Mouse (Mus musculus): ENCODE measurements around the gene Gm3072.
"Not testable (repeated sequence)": the region's sequence is repeated elsewhere in the genome, so short reads cannot be mapped to it uniquely, and the experiment has no call there.

Gm3072 gene

DNA sequence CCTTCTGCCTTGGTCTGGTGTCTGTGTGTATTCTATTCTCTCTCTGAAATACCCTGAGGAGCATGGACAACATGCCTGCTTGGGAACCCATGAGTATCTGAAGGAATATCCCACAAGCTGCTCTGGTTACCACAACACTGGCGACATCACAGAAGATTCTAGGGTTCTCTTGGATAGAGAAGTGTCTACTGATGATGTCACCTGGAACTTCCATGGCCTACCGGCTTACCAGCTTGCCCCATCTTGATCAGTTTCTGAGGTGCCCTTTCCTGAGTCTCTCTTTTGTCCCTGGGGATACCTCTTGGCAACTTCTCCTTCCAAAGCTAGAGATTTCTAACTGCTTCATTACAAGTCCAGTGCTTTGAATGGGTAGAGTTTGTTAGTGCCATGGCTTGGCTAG lies at the start of gene Gm3072:
Gm3072 (minus strand) TSS at position 101 of the 400 bp plus-strand sequence.
- not testable (repeated sequence) for DNase-seq (ENCODE audit: inconsistent age in 2 of 2, low spot score in 1 of 2)

DNA sequence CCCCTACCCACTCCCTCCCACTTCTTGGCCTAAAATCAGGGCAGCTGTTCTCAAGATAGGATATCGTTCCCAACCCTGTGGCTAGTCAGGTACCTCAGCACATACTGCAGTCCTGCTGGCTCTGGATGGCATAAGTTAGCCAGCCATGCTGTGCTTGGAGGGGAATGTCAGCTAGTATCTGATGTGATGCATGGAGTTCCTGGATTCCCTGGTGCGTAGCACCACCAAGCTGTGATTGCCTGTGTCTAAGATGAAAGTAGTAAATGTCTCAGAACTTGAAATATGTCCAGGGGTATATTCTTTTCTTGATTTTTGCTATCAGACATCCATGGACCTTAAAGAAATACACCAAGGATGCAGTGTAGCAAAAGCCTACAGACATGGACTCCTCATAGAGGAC lies 23.8 kb upstream of the Gm3072 start:
- not testable (repeated sequence) for DNase-seq (ENCODE audit: inconsistent age in 2 of 2, low spot score in 1 of 2)

DNA sequence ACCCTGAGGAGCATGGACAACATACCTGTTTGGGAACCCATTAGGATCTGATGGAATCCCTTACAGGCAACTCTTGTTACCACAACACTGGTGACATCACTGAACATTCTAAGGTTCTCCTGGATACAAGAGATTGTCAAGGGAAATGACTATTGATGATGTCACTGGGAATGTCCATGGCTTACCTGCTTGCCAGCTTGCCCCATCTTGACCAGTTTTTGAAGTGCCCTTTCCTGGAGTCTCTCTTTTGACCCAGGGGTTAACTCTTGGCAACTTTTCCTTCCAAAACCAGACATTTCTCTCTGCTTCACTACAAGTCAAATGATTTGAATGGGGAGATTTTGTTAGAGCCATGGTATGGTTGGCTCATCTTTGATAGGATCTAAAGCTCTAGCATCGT lies 22.0 kb upstream of the Gm3072 start, which contains the start of gene Gm3676:
Gm3676 (minus strand) TSS at position 101 of the 400 bp plus-strand sequence.
- not testable (repeated sequence) for DNase-seq (ENCODE audit: inconsistent age in 2 of 2, low spot score in 1 of 2)

GRCm38 (mm10) chr14:41630144-41630543 lies 5.7 kb upstream of the Gm3072 start:
- not testable (repeated sequence) for DNase-seq (ENCODE audit: inconsistent age in 2 of 2, low spot score in 1 of 2)

DNA sequence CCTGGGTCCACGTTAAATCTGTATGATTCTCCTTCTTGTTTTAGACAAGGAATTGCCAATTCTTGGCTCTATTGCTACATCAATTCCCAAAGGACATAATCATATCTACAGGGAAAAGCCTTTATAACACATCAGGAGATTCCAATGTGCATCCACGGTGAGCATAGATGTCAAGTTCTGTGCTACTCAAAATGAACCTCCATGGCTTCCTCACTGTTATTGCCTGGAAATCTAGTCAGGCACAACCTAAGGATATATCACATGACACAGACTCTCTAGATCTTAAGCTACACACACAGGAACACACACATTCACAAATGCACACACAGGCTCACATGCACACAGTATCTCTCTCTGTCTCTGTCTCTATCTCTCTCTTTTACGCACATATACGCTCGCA lies 1.9 kb downstream of the Gm3072 start:
- DNase-seq (ENCODE audit: inconsistent age in 2 of 2, low spot score in 1 of 2) = peak in 1 of 2 experiments; percentile 21

- peak in 1 of 2 experiments; percentile 36 for DNase-seq (ENCODE audit: inconsistent age in 2 of 2, low spot score in 1 of 2)
These were observed 13.7 kb downstream of the Gm3072 start for GRCm38 (mm10) chr14:41610690-41611089.

DNA sequence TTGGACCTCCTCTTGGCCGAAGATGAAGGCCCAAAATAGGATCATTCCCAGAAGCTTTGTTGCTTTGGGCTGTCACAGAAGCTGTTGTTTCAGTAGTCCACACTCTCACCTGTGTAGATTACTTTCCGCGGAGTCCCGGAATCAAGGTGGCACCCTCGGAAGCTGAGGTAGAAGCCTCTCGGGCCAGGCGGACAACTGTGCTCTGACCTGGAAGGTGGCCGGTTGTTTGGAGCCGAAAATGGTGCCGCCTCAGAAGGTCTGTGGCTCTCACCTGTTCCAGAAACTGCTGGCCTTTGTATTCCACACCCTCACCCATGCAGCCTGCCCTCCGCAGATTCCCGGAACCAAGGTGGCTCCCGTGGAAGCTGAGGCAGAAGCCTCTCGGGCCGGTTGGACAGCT lies 23.5 kb downstream of the Gm3072 start:
- DNase-seq (ENCODE audit: inconsistent age in 2 of 2, low spot score in 1 of 2) = not testable (repeated sequence)

DNA sequence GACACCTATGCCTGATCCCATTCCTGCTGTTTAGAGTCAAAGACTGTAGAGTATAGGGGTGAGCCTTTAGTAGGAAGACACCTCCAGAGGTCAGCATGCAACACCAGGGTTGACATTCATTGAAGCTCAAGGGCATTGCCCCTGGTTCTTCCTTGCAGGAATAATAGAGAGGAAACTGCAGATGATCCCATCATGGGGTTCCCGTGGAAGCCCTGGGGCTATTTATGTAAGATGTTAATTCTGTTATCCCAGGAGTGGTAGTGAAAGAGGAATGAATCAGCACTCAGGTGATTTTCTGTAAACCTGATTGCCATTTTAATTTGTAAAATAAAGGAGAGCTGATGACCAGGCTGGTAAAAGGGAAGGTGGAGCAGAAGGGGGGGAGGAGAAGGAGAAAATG lies 38.1 kb downstream of the Gm3072 start:
- peak in 1 of 2 experiments; percentile 28 for DNase-seq (ENCODE audit: inconsistent age in 2 of 2, low spot score in 1 of 2)

DNA sequence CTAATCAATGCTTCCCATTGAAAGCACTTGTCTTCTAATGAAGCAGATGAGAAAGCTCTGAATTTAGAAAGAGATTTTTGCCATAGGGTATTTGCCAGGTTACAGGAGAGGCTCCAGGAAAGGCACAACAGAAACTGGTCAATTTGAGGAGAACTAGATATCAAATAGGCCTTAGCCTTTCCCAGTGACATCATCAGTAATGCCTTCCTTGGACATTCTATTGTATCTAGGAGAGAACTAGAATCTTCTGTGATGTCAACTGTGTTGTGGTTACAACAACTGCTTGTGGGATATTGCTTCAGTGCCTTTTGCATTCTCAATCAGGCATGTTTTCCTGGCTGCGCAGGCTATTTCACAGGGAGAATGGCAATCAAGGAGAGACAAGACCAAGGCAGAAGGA lies 51.5 kb downstream of the Gm3072 start, which contains the start of gene 1700049E17Rik2:
1700049E17Rik2 (plus strand) TSS at position 301 of the 400 bp plus-strand sequence.
- not testable (repeated sequence) for DNase-seq (ENCODE audit: inconsistent age in 2 of 2, low spot score in 1 of 2)

All from adrenal gland, adult (tissue).